Mouse (Mus musculus): Measurements from ENCODE around the gene Enpp4.

Gene Enpp4

GRCm38 (mm10) chr17:44090916-44091315 lies 14.7 kb downstream of the Enpp4 start:
- no peak for DNase-seq

- no peak for DNase-seq
Measured at GRCm38 (mm10) chr17:44088226-44088625, 17.4 kb downstream of the Enpp4 start.

DNA sequence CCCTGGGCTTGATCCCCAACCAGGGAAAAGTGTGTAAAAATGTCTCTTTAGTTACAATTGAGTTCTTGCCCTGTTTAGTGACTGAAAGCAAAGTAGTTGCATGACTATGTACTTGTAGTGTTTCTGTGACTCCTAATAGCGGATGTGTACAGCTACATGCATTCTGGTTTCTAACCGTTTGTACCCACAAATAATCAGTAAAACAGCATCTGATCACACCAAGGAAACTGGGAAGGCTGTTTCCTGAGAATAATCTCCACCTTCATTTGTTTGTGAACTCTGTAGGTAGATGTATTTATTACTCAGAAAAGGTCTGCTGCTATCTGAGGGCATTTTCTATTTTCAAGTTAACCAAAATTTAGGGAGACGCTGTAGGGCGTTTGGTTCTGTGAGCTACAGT lies 22.5 kb downstream of the Enpp4 start:
- no peak for DNase-seq

DNA sequence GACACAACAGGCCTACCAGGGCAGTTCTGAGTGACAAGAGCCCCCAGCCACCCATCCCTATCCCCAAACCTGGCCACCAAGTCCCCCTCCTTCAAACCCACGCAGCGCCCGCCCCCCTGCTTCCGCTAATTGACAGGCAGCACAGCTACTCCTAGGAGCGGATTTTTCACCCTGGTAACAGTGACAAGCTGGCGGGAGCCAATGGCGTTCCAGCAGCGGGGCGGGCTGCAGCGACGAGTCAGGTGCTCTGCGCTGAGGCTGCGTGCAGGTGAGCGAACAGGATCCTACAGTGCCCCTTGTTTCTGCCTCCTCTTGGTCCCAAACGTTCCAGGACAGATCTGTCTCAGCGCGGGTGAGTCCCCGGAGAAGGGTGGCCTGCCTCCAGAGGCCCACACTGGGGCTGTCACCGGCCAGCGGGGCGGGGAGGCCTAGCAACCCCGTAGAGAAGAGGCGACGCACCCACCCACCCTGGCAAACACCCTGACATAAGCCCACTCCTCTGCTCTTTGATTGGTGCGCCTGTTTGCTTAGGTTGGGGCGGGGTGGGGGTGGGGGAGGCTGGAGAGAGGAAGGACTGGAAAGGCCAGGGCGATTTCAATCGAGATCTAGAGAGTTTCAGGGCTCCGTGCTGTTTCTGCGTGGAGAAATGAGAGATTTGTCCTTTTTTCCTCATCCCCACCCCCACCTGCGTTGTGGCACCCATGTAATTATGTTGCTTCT lies 26.8 kb downstream of the Enpp4 start, which contains the start of gene Enpp5:
Gene Enpp5 (plus strand): TSS at position 183 of the 720 bp plus-strand sequence.
- peak; percentile 90 to 96 for DNase-seq

DNA sequence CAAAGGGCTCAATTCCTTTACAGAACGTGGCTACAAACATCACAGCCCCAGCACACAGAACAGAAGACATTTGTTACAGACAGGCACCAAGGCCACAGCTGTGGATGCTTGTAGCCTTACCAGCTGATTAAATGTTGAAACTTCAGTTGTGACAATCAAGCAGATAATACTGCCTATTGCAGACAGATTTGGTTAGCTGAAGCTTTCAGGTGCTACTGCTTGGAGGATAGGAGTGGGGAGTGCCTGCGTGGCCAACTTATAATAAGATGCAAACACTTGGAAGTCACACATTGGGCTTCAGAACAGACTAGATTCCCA lies 27.8 kb downstream of the Enpp4 start:
- DNase-seq = no peak

DNA sequence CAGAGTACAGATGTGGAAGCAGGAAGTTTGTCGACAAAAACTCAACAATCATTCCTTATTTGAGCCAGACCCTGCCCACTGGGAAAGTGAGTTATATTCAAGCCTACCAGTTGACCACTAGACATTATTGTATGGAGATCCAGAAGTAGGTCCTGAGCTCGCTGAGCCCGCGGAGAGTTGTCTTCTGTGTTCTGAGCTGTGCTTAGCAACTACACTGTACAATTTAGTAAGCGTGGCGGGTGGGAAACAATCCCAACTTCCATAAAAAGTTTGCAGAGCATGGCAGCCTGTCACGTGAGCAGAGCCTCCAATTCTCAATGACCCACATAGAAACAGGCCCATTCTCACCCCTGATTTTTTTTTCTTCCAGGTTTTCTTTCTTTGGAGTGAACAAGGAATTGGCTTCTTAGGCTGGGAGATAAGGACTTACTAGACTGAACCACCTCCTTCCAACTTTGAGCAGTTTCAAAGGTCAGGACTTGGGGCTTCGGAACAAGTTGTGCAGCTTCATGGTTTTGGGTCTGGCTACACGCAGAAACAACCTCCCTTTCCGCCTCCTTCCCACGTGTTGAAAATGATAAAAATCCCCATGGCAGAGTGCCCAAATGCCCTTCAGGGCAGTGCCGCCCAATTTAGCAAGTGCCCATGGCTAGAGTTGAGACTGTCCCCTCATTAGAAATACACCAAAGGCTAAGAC lies 28.3 kb downstream of the Enpp4 start:
- DNase-seq = no peak

GRCm38 (mm10) chr17:44076051-44076680 lies 29.4 kb downstream of the Enpp4 start:
- DNase-seq = peak in 1 of 2 experiments; percentile 36

GRCm38 (mm10) chr17:44075601-44076000 lies 30.0 kb downstream of the Enpp4 start:
- no peak for DNase-seq

DNA sequence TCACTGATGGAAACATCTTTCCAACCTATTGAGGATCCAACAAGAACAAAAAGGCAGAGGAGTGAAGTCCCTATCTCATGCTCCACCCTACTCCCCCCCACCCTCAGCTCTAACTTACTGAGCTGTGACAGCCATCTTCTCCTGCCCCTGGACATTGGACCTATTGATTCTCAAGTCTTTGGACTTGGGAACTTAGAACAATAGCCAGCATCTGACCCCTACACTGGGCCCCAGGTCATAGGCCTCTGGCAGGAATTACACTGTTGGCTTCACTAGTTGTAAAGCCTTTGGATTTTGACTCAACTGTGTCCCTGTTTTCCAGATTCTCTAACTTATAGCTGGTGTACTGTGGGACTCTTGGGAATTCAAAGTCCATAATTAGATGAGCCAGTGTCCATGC lies 33.9 kb downstream of the Enpp4 start:
- DNase-seq = no peak

DNA sequence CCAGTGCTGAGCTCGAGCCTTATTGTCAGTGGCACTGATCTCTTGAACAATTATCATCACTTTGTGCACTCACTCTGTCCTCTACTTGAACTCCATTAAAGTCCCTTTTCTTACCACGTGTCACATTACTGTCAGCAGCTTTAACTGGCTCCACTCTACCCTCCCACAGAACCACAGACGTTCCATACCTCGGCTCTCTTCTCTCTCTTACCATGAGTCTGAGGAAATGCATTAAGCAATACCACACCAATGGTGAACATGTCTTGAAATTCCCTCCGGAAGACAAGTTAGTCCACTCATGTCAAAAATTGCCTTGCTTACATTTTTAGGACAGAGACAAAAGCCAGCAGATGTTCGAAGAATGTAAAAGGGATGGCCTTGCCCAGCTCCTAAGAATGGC lies 36.7 kb downstream of the Enpp4 start:
- DNase-seq = no peak

DNA sequence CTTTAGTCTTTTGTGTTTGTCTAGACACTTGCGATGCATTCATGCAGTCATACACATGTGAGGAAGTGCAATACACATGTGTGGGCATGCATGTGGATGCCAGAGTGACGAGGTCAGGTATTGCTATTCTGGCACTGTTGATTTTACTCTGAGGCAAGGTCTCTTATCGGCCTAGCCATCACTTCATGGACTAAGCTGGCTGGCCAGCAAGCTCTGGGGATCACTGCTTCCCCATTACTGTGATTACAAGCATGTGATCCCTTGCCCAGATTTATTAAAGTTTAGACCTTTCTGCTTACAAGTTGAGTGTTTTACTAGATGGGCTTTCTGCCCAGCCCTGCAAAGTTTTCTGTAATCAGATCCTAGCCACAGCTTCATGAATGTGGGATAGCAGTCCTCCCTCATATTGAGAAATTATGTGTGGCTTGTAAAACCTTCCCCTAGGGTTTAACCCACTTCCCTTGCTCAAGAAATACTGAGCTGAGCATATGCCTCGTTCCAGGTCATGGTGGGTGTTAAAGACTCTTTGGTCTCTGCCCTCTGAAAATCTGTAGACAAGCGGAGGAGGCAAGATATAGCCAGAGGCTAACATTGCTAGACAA lies 44.2 kb downstream of the Enpp4 start:
- no peak for DNase-seq

GRCm38 (mm10) chr17:44060781-44061180 lies 44.8 kb downstream of the Enpp4 start:
- no peak for DNase-seq

DNA sequence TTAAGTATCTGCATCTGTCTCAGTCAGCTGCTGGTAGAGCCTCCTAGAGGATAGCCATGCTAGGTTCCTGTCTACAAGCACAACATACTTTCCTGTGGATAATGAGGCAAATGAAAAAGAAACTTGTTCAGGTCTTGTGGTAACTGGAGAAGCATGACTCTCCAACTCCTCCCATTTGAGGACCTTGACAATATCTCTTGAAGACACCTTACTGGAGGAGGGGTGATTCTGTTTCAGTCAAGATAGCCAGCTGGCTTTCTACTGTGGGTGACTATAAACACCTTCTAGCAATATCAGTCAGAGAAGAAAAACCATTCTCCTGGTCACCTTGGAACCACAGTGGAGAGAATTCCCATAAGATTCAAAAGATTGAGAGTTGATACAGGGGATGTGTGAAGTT lies 47.5 kb downstream of the Enpp4 start:
- DNase-seq = no peak

DNA sequence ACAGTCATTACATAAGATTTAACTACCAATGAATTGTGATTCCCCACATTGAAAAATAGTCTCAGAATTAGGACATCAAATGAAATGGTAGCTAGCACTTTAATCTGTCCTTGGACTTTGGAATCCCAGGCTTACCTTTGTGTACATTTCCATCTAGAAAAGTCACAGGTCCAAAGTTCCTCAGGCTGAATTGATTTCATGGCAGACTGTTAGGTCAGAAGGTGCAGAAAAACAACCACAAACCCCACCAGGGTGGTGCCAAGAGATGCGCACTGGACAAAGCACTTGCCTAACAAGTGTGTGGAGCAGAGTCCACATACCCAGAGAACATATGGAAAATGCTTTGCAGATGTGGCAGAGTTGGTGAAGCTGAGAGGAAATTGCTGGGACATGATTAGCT lies 48.5 kb downstream of the Enpp4 start:
- no peak for DNase-seq

- no peak for DNase-seq
Measured at GRCm38 (mm10) chr17:44053427-44053826, 52.2 kb downstream of the Enpp4 start.

Data from kidney, postnatal 25 days (tissue).